29 mouse cellular contexts compared by ENCODE assay signal in genomic region chr16:22116748-22117147, GRCm38 (mm10). TPM values are rescaled to one million over a fixed set of nuclear protein-coding genes. Genes with fewer than 3 reads are reported as not detected.
DNase-seq lines count a peak whose midpoint lies in the region; ATAC-seq and TF ChIP-seq lines count a peak whose summit lies in the region.
"Had no signal": no experiment of that assay in that cellular context is flagged by ENCODE, and none has a peak within 500 bp of the region (broad histone marks: within the 10 kb centered on the region; RNA-seq: fewer than 3 reads in every experiment).

No protein-coding gene starts in this region.

- H3K27me3 ChIP-seq in E14TG2a.4 (ENCODE audit: insufficient read depth, low read length): no peaks in the 10 kb centered on the region
- H3K27me3 ChIP-seq in midbrain, embryonic 15.5 days (replicated peaks): no peaks in the 10 kb centered on the region
- H3K27me3 ChIP-seq: CH12.LX; forebrain, embryonic 13.5 days; kidney, embryonic 15.5 days; limb, embryonic 13.5 days; lung, embryonic 15.5 days; neural tube, embryonic 12.5 days had no signal

- H3K27ac ChIP-seq in midbrain, embryonic 15.5 days: no peak overlapping the region
- H3K27ac ChIP-seq: forebrain, embryonic 13.5 days; hindbrain, embryonic 14.5 days; kidney, embryonic 15.5 days; limb, embryonic 13.5 days; lung, embryonic 15.5 days; neural tube, embryonic 12.5 days had no signal

- intact Hi-C loops in gastrocnemius, postnatal 36 days (cut with DNase I): no loop called here
- intact Hi-C loops in heart, postnatal 25 days (cut with DNase I): no loop called here

- no peak overlapping the region for H3K9ac ChIP-seq in midbrain, embryonic 15.5 days
- H3K9ac ChIP-seq: forebrain, embryonic 13.5 days; hindbrain, embryonic 14.5 days; kidney, embryonic 15.5 days; limb, embryonic 13.5 days; lung, embryonic 15.5 days; neural tube, embryonic 12.5 days had no signal

- 0 out of 2 replicates have a peak overlapping the region, but pooled peaks have one; percentile 37 for H3K4me3 ChIP-seq in E14TG2a.4 (replicated peaks; ENCODE audit: low read length)
- H3K4me3 ChIP-seq in midbrain, embryonic 15.5 days: no peak overlapping the region
- H3K4me3 ChIP-seq: forebrain, embryonic 13.5 days; kidney, embryonic 15.5 days; limb, embryonic 13.5 days; lung, embryonic 15.5 days; myocyte; neural tube, embryonic 12.5 days had no signal

- 96% methylated on average over 4 of the region's 4 CpGs for WGBS in midbrain, embryonic 15.5 days

- ATAC-seq in midbrain, embryonic 15.5 days (replicated peaks): no peak
- ATAC-seq: forebrain, embryonic 13.5 days; inflammation-experienced regulatory T-cells, adult 6 months had no signal

- H3K4me1 ChIP-seq in E14TG2a.4 (replicated peaks; ENCODE audit: low read depth, low read length): peaks cover 84% of the 10 kb centered on the region
- no peaks in the 10 kb centered on the region for H3K4me1 ChIP-seq in midbrain, embryonic 15.5 days
- H3K4me1 ChIP-seq: forebrain, embryonic 13.5 days; lung, embryonic 15.5 days; neural tube, embryonic 12.5 days had no signal

- no peak overlapping the region for H3K4me2 ChIP-seq in midbrain, embryonic 15.5 days
- H3K4me2 ChIP-seq: forebrain, embryonic 13.5 days; hindbrain, embryonic 14.5 days; kidney, embryonic 15.5 days; limb, embryonic 13.5 days; liver, embryonic 11.5 days; lung, embryonic 15.5 days; midbrain, embryonic 11.5 days; neural tube, embryonic 12.5 days had no signal

- H3K36me3 ChIP-seq in E14TG2a.4 (ENCODE audit: insufficient read depth, low read length): peaks cover 27% of the 10 kb centered on the region
- H3K36me3 ChIP-seq in midbrain, embryonic 15.5 days (replicated peaks): no peaks in the 10 kb centered on the region
- H3K36me3 ChIP-seq: G1E; lung, embryonic 15.5 days had no signal

- H3K9me3 ChIP-seq in E14TG2a.4 (ENCODE audit: low read length): no peaks in the 10 kb centered on the region
- H3K9me3 ChIP-seq in midbrain, embryonic 15.5 days: no peaks in the 10 kb centered on the region
- H3K9me3 ChIP-seq: forebrain, embryonic 13.5 days; G1E; kidney, embryonic 15.5 days; limb, embryonic 13.5 days; lung, embryonic 15.5 days; neural tube, embryonic 12.5 days had no signal

- TF ChIP-seq CTCF in E14TG2a.4 (conservative IDR thresholded peaks at IDR 0.05; ENCODE audit: low read length): no peak

- DNase-seq in gastrocnemius, adult 18-20 months (ENCODE audit: low spot score): peak; percentile 78
- DNase-seq in gastrocnemius, postnatal 36 days: no peak
- peak; percentile 38 for DNase-seq in heart, adult 8-10 months (ENCODE audit: low spot score)
- DNase-seq in heart, postnatal 25 days (ENCODE audit: low spot score): no peak
- peak; percentile 55 for DNase-seq in heart, postnatal 4 days
- no peak for DNase-seq in adrenal gland, adult (ENCODE audit: inconsistent age in 2 of 2, low spot score in 1 of 2)
- DNase-seq: adrenal gland, postnatal 10 days; cerebellum, adult 11 months; cerebellum, adult 9-10 months; cerebellum, postnatal 36 days; kidney, adult 18-20 months; kidney, postnatal 25 days; right cerebral cortex, adult 18-20 months; thymus, adult 2 months; thymus, postnatal 36 days had no signal

RNA-seq across cellular contexts. Expression of gene Igf2bp2, which starts 46.4 kb away (rescaled TPM):
- total RNA-seq in gastrocnemius, adult 18-20 months (2021): 1 to 10 TPM; 1.4 to 1.5 TPM
- 1 to 10 TPM; 2.1 TPM for total RNA-seq in gastrocnemius, postnatal 36 days (2021)
- 1 to 10 TPM; 3.6 to 4.4 (median 3.9) TPM for total RNA-seq in heart, adult 8-10 months (2022)
- total RNA-seq in heart, postnatal 25 days (2021): 1 to 10 TPM; 5.1 to 9.7 TPM
- 10 to 100 TPM; 23.9 to 24.8 TPM for total RNA-seq in heart, postnatal 4 days (2021)
- 15.1 and 16.6 TPM in 2 replicates for polyA plus RNA-seq in midbrain, embryonic 15.5 days (2015; fragmentation: Nextera tagmentation; extraction: Ambion mirVana)

Comparison
In these comparisons a context has a peak if more than half of its experiments do, and no peak if none do; other contexts are left out.
1. DNase-seq: peak in gastrocnemius, adult 18-20 months (single experiment), heart, adult 8-10 months (single experiment) and heart, postnatal 4 days (single experiment); none in gastrocnemius, postnatal 36 days (0 of 2), heart, postnatal 25 days (single experiment) and adrenal gland, adult (0 of 2).